Mouse (Mus musculus) heart, embryonic 13.5 days (tissue): ENCODE results near the gene Olfr1371. TPM values are rescaled to one million over a fixed set of nuclear protein-coding genes. Genes with fewer than 3 reads are reported as not detected.

ENCODE experiments used
- ATAC-seq: fragments of 200-750 bp; cut with Nextera tagmentation; 2 replicates; pipeline ENCODE4 v1.8.0; 2017; ENCODE audit warnings: moderate TSS enrichment; ENCODE audit not compliant: insufficient number of reproducible peaks, low FRiP score, low TSS enrichment; ENCODE audit errors: extremely low read depth
- H3K27ac ChIP-seq: fragments of 300-500 bp; sonication (generic); replicated peaks from 2 replicates; pipeline ENCODE4 v1.5.1; 2015; ENCODE audit warnings: moderate library complexity, mild to moderate bottlenecking, inconsistent platforms
- H3K27me3 ChIP-seq: fragments of 300-500 bp; sonication (generic); replicated peaks from 2 replicates; pipeline ENCODE4 v1.6.1; 2015; ENCODE audit warnings: mild to moderate bottlenecking, inconsistent platforms
- H3K36me3 ChIP-seq: fragments of 300-500 bp; sonication (generic); 2 replicates; pipeline ENCODE4 v1.6.1; 2015; ENCODE audit warnings: mild to moderate bottlenecking, inconsistent platforms
- H3K4me1 ChIP-seq: fragments of 300-500 bp; sonication (generic); 2 replicates; pipeline ENCODE4 v1.6.1; 2015; ENCODE audit warnings: inconsistent platforms
- H3K4me2 ChIP-seq: fragments of 300-500 bp; sonication (generic); 2 replicates; pipeline ENCODE4 v1.6.1; 2015; ENCODE audit warnings: inconsistent platforms, mild to moderate bottlenecking, moderate library complexity
- H3K4me3 ChIP-seq: fragments of 300-500 bp; sonication (generic); 2 replicates; pipeline ENCODE4 v1.5.1; 2015; ENCODE audit warnings: moderate library complexity, mild to moderate bottlenecking, inconsistent platforms
- H3K9ac ChIP-seq: fragments of 300-500 bp; sonication (generic); 2 replicates; pipeline ENCODE4 v1.6.1; 2015; ENCODE audit warnings: inconsistent platforms, mild to moderate bottlenecking, moderate library complexity
- H3K9me3 ChIP-seq: fragments of 300-500 bp; sonication (generic); 2 replicates; pipeline ENCODE4 v1.6.1; 2016; ENCODE audit warnings: inconsistent platforms
- WGBS: fragments of 180-500 bp; shearing (Covaris S2); methylation state at CpG from one replicate; pipeline ENCODE4 v1.1.7; 2015; ENCODE audit warnings: mixed read lengths; 5-methylcytosine and 5-hydroxymethylcytosine counted together
- polyA plus RNA-seq: library from polyadenylated mRNA; unstranded; fragments of >200 nt; fragmentation: Nextera tagmentation; extraction: Ambion mirVana; gene quantifications from 2 replicates; pipeline ENCODE4 v1.2.1, GENCODE M21; 2015

The Olfr1371 gene
- not detected in 2 replicates for polyA plus RNA-seq

- H3K9ac ChIP-seq: no peak within 1 kb of the TSS
- no peak for ATAC-seq
- H3K27me3 ChIP-seq: no peaks in the 10 kb centered on the region
- no peak within 1 kb of the TSS for H3K4me3 ChIP-seq
- H3K9me3 ChIP-seq: no peaks in the 10 kb centered on the region
- H3K4me2 ChIP-seq: no peak within 1 kb of the TSS
- no peaks in the 10 kb centered on the region for H3K4me1 ChIP-seq
- no peak within 1 kb of the TSS for H3K27ac ChIP-seq
- no peaks in the 10 kb centered on the region for H3K36me3 ChIP-seq
Observed at GRCm38 (mm10) chr11:52213887-52214286, at the start of gene Olfr1371. Olfr1371 (minus strand) TSS chr11:52213987.

DNA sequence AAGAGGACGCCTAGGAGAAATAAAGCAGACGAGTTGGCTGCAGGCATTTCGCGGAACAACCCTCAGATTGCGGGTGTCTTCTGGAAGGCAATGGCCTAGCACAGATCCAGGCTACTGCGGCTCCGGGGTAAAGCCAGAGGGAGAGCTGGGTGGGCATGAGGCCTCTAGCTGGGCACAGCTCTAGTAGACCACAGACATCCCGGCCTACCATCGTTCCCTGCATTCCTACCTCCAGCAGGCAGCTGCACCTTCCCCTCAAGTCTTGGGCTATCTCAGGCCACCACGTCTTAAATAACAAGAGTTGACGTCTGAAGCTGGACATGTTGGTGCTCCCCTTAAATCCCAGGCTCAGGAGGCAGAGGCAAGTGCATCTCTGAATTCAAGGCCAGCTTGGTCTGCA, 48.6 kb upstream of the Olfr1371 start:
- 0 out of 2 replicates have a peak, but pooled peaks cover 10% of the 10 kb centered on the region for H3K36me3 ChIP-seq
- H3K27ac ChIP-seq: no peak overlapping the region
- H3K4me3 ChIP-seq: no peak overlapping the region
- no peak overlapping the region for H3K4me2 ChIP-seq
- H3K9me3 ChIP-seq: no peaks in the 10 kb centered on the region
- H3K4me1 ChIP-seq: peaks cover 20% of the 10 kb centered on the region
- WGBS: 82% methylated on average over 11 of the region's 11 CpGs
- H3K9ac ChIP-seq: no peak overlapping the region
- H3K27me3 ChIP-seq: no peaks in the 10 kb centered on the region
- no peak for ATAC-seq

DNA sequence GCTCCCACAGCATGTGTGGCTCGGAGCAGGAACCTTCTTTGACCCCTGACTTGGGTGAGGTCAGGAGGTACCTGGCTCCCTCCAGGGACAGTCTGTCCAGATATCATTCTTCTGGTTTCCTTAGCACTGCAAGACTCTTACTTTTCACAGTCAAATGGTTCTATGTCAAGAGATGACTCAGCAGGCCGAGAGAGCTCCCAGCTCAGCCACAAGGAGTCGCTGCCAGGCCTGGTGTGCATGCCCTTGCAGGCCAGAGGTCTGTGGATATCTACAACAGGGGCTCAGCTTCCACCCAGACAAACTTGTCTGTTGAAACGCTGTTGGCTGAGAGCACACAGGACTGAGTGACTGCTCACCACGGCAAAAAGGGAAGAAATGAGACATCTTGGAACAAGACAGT, 48.1 kb upstream of the Olfr1371 start:
- 0 out of 2 replicates have a peak, but pooled peaks cover 13% of the 10 kb centered on the region for H3K36me3 ChIP-seq
- no peaks in the 10 kb centered on the region for H3K27me3 ChIP-seq
- H3K4me2 ChIP-seq: no peak overlapping the region

DNA sequence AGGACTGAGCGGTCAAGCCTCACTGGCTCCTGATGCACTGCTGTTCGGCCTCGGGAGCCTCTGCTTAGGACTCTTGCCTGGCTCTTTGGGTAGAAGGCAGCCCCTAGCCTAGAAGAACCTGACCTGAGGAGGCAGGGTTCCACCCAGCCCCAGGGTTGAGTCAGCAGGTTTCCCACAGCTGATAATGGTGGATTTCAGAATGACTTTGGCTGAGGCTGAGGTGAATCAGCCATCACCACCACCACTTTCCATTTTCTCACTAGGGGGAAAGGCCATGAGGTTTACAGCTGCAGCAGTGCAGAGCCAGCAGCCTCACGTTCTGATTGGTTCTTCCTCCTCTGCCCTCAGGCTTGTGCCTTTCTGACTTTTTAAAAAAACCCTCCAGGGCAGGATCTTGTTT, 47.1 kb upstream of the Olfr1371 start:
- peaks cover 13% of the 10 kb centered on the region for H3K4me1 ChIP-seq
- no peak overlapping the region for H3K4me2 ChIP-seq
- H3K9ac ChIP-seq: no peak overlapping the region
- no peak overlapping the region for H3K4me3 ChIP-seq
- no peaks in the 10 kb centered on the region for H3K9me3 ChIP-seq
- no peak overlapping the region for H3K27ac ChIP-seq
- peaks cover 17% of the 10 kb centered on the region; the same call in 1 of the 2 replicates for H3K36me3 ChIP-seq
- WGBS: 70% methylated on average over 4 of the region's 4 CpGs
- no peaks in the 10 kb centered on the region for H3K27me3 ChIP-seq
- no peak for ATAC-seq

More for the DNA sequence above, 48.1 kb upstream of the Olfr1371 start:
- WGBS: 33% methylated on average over 5 of the region's 5 CpGs
- Histone ChIP-seq H3K9me3 (no peaks in the 10 kb centered on the region), H3K4me1 (peaks cover 19% of the 10 kb centered on the region), H3K9ac (no peak overlapping the region), H3K4me3 (no peak overlapping the region), H3K27ac (no peak overlapping the region)
- ATAC-seq: no peak

GRCm38 (mm10) chr11:52258711-52259110, 44.9 kb upstream of the Olfr1371 start:
- 50% methylated on average over 5 of the region's 5 CpGs for WGBS
- Histone ChIP-seq H3K9ac (no peak overlapping the region), H3K4me1 (peaks cover 11% of the 10 kb centered on the region; the same call in 1 of the 2 replicates), H3K9me3 (no peaks in the 10 kb centered on the region), H3K4me2 (no peak overlapping the region), H3K27me3 (no peaks in the 10 kb centered on the region), H3K36me3 (peaks cover 17% of the 10 kb centered on the region; the same call in 1 of the 2 replicates), H3K4me3 (no peak overlapping the region), H3K27ac (no peak overlapping the region)
- ATAC-seq: no peak

DNA sequence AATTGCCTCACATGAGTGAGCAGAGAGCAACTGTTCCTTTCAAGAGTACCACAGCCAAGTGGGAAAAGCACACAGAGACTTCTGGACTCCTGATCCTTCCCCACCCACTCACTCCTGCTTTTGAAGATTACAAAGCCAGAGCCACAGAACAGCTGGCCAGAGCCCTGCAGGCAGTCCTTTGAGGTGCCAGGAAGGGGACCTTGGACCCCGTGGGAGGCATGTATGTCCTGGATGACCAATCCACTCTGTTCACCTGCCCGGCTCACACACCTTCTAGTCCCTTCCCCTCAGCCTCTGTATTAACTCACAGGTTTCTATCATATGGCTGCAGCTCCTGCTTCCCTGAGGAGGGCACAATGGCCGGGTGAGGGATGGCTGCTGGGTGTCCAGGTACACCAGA, 43.6 kb upstream of the Olfr1371 start:
- Histone ChIP-seq H3K4me2 (no peak overlapping the region), H3K4me1 (peaks cover 11% of the 10 kb centered on the region; the same call in 1 of the 2 replicates), H3K4me3 (no peak overlapping the region), H3K27me3 (no peaks in the 10 kb centered on the region), H3K9ac (no peak overlapping the region), H3K27ac (no peak overlapping the region), H3K36me3 (peaks cover 17% of the 10 kb centered on the region; the same call in 1 of the 2 replicates), H3K9me3 (no peaks in the 10 kb centered on the region)
- 81% methylated on average over 3 of the region's 3 CpGs for WGBS
- ATAC-seq: no peak

DNA sequence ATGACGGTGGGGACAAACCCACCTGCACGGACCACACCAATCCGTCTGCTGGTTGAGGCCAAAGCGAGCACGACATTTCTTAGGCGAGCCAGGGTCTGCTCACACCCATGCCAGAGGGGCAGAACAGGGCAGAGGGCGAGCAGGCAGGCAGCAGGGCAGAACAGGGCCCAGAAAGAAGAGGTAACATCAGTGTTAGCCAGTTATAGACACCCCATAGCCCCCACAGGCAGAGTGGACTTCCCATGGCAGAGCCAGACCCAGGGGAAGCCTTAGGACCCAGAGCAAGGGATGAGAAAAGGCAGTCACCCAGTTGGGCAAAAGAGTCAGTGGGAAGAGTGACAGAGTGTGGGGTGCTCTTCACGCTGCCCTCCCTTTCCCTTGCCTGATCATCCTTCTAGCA, 41.3 kb upstream of the Olfr1371 start:
- Histone ChIP-seq H3K9ac (no peak overlapping the region), H3K36me3 (peaks cover 23% of the 10 kb centered on the region; the same call in 1 of the 2 replicates), H3K4me3 (no peak overlapping the region), H3K27me3 (no peaks in the 10 kb centered on the region), H3K9me3 (no peaks in the 10 kb centered on the region), H3K4me1 (peaks cover 14% of the 10 kb centered on the region; the same call in 1 of the 2 replicates), H3K27ac (no peak overlapping the region), H3K4me2 (no peak overlapping the region)
- 93% methylated on average over 8 of the region's 8 CpGs for WGBS
- ATAC-seq: no peak

DNA sequence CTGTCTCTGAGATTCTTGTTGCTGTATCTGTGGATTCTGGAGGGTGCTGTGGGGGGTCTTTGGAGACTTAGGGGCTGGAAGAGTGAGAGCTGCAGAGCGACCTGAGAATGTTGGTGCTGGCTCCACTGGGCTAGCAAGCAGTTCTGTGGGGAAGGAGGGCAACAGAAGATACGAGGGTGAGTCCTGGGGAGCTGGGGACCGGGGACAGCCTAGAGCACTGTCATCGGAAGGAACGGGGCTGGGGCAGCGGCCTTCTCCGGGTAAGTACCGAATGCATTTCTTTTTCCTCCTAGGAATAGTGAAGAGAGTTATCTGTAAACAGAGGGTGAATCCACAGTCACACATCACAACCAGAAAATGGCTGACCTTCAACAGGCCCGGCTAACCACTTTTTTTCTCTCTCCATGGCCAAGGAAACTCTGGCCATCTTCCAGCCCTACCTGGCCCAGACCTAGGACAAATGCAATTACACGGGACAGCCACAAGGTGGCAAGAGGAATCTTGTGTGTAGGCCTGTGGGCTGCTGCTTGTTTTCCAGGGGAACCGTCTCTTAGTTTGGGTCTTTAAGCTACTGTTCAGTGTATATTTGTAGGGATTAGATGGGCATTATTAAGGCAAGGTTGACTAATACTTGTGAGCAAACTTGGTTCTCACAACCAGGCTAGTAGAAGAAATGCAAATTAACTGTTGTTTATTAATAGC, 40.0 kb upstream of the Olfr1371 start:
- ATAC-seq: peak; percentile 29; the same call in 1 of the 2 replicates
- H3K9ac ChIP-seq: no peak overlapping the region
- no peaks in the 10 kb centered on the region for H3K27me3 ChIP-seq
- H3K4me3 ChIP-seq: no peak overlapping the region
- H3K4me2 ChIP-seq: no peak overlapping the region
- H3K27ac ChIP-seq: no peak overlapping the region
- peaks cover 26% of the 10 kb centered on the region for H3K36me3 ChIP-seq
- H3K9me3 ChIP-seq: no peaks in the 10 kb centered on the region
- H3K4me1 ChIP-seq: peaks cover 14% of the 10 kb centered on the region; the same call in 1 of the 2 replicates
- 61% methylated on average over 11 of the region's 11 CpGs for WGBS

- no peak overlapping the region for H3K4me2 ChIP-seq
Observed at GRCm38 (mm10) chr11:52252692-52253091, 38.9 kb upstream of the Olfr1371 start.

DNA sequence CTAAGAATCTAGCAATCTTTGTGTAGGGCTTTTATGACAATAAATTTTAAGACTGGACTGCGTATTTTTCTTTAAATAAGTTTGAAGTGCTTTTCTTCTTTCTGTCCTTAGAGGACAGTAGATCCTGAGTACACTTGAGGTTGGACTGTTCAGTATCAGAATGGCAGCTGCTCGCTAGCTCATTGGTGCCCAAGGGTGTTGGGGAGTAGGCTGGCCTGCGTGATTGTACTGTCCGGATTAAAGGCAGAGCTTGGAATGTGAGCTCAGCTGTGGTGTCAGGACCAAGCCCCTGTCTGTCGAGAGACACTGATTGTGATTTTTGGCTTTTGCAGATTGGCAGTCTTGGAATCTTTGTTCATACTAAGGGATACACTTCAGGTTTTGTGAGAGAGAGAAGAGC, 38.0 kb upstream of the Olfr1371 start:
- 49% methylated on average over 5 of the region's 5 CpGs for WGBS
- H3K36me3 ChIP-seq: peaks cover 38% of the 10 kb centered on the region

More at GRCm38 (mm10) chr11:52252692-52253091, 38.9 kb upstream of the Olfr1371 start:
- Histone ChIP-seq H3K4me3 (no peak overlapping the region), H3K4me1 (peaks cover 14% of the 10 kb centered on the region; the same call in 1 of the 2 replicates), H3K27me3 (no peaks in the 10 kb centered on the region), H3K9ac (no peak overlapping the region), H3K9me3 (no peaks in the 10 kb centered on the region), H3K36me3 (peaks cover 36% of the 10 kb centered on the region), H3K27ac (no peak overlapping the region)
- ATAC-seq: no peak
- 55% methylated on average over 1 of the region's 1 CpGs for WGBS

DNA sequence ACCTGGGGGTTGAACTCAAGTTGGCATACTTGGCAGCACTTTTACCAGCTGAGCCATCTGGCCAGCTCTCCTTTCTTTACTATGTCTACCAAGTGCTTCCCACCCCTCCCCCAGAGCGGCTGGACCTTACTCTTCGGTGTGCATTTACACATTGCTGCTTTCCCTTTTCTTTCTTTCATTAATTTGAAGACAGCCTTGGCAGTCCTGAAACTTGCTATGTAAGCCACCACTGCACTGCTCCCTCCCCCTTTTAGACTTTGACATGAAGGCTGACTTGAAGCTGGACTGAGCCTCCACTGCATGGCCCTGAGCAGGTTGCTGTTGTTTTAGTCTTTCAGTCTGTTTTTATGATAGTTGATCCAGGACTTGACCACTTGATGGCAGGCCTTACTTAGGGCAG, 35.7 kb upstream of the Olfr1371 start:
- ATAC-seq: no peak
- Histone ChIP-seq H3K4me3 (no peak overlapping the region), H3K4me2 (no peak overlapping the region), H3K27me3 (no peaks in the 10 kb centered on the region), H3K27ac (no peak overlapping the region), H3K9ac (no peak overlapping the region), H3K9me3 (no peaks in the 10 kb centered on the region), H3K4me1 (peaks cover 6% of the 10 kb centered on the region; the same call in 1 of the 2 replicates), H3K36me3 (peaks cover 57% of the 10 kb centered on the region)
- 92% methylated on average over 2 of the region's 2 CpGs for WGBS

More for the DNA sequence above, 38.0 kb upstream of the Olfr1371 start:
- Histone ChIP-seq H3K27me3 (no peaks in the 10 kb centered on the region), H3K27ac (no peak overlapping the region), H3K4me3 (no peak overlapping the region), H3K9ac (no peak overlapping the region), H3K4me2 (no peak overlapping the region), H3K9me3 (no peaks in the 10 kb centered on the region), H3K4me1 (peaks cover 14% of the 10 kb centered on the region; the same call in 1 of the 2 replicates)
- ATAC-seq: no peak
